Mouse (Mus musculus) hindbrain, embryonic 14.5 days (tissue): Measurements from ENCODE around the gene Zfp62. TPM values are rescaled to one million over a fixed set of nuclear protein-coding genes. Genes with fewer than 3 reads are reported as not detected.
"Not testable (repeated sequence)": the region's sequence is repeated elsewhere in the genome, so short reads cannot be mapped to it uniquely, and the experiment has no call there.

Source experiments
- ATAC-seq: fragments of 200-750 bp; cut with Nextera tagmentation; 2 replicates; pipeline ENCODE4 v1.8.0; 2017; ENCODE audit warnings: moderate number of reproducible peaks, mild to moderate bottlenecking, moderate TSS enrichment, moderate library complexity; ENCODE audit not compliant: low FRiP score
- DNase-seq: peaks from one replicate; pipeline ENCODE4 v3.0.0-alpha.2; 2015; ENCODE audit warnings: low spot score
- H3K27ac ChIP-seq: fragments of 300-500 bp; sonication (generic); 2 replicates; pipeline ENCODE4 v1.5.1; 2014; ENCODE audit warnings: mild to moderate bottlenecking, moderate library complexity
- H3K27me3 ChIP-seq: fragments of 300-500 bp; sonication (generic); 2 replicates; pipeline ENCODE4 v1.6.1; 2014; ENCODE audit warnings: mild to moderate bottlenecking, low read length, mixed read lengths; ENCODE audit not compliant: control insufficient read depth, insufficient read depth
- H3K36me3 ChIP-seq: fragments of 300-500 bp; sonication (generic); replicated peaks from 2 replicates; pipeline ENCODE4 v1.6.1; 2014; ENCODE audit not compliant: control insufficient read depth, insufficient read depth
- H3K4me1 ChIP-seq: fragments of 300-500 bp; sonication (generic); replicated peaks from 2 replicates; pipeline ENCODE4 v1.6.1; 2014; ENCODE audit warnings: antibody characterized with exemption, low read length, mixed read lengths; ENCODE audit not compliant: control insufficient read depth, insufficient read depth
- H3K4me2 ChIP-seq: fragments of 300-500 bp; sonication (generic); replicated peaks from 2 replicates; pipeline ENCODE4 v1.6.1; 2014; ENCODE audit warnings: mild to moderate bottlenecking, moderate library complexity
- H3K4me3 ChIP-seq: fragments of 300-500 bp; sonication (generic); replicated peaks from 2 replicates; pipeline ENCODE4 v1.5.1; 2014; ENCODE audit warnings: mild to moderate bottlenecking, low read length
- H3K9ac ChIP-seq: fragments of 300-500 bp; sonication (generic); 2 replicates; pipeline ENCODE4 v1.6.1; 2014
- H3K9me3 ChIP-seq: fragments of 300-500 bp; sonication (generic); 2 replicates; pipeline ENCODE4 v1.6.1; 2016; ENCODE audit warnings: low read length; ENCODE audit not compliant: control insufficient read depth
- WGBS: fragments of 180-500 bp; shearing (Covaris S2); extraction: QIAGEN DNeasy Blood & Tissue Kit; methylation state at CpG from one replicate; pipeline ENCODE4 v1.1.7; 2014; 5-methylcytosine and 5-hydroxymethylcytosine counted together
- polyA plus RNA-seq: library from polyadenylated mRNA; unstranded; fragments of >200 nt; fragmentation: Nextera tagmentation; extraction: Ambion mirVana; gene quantifications from 2 replicates; pipeline ENCODE4 v1.2.1, GENCODE M21; 2014

Zfp62 gene
- 46.8 and 48.2 TPM in 2 replicates for polyA plus RNA-seq

- Histone ChIP-seq H3K27me3 (no peaks in the 10 kb centered on the region), H3K4me1 (peaks cover 22% of the 10 kb centered on the region), H3K4me3 (peak within 1 kb of the TSS; percentile 90), H3K4me2 (peak within 1 kb of the TSS; percentile 95), H3K9me3 (no peaks in the 10 kb centered on the region), H3K36me3 (peaks cover 6% of the 10 kb centered on the region), H3K9ac (peak within 1 kb of the TSS; percentile 97), H3K27ac (peak within 1 kb of the TSS; percentile 98)
- DNase-seq (peak; percentile 93), ATAC-seq (peak; percentile 94)
- 0% methylated on average over 42 of the region's 47 CpGs for WGBS
These were observed at the start of gene Zfp62 for GRCm38 (mm10) chr11:49203129-49203768. Gene Zfp62, plus strand, starts transcription at chr11:49203292.

- Histone ChIP-seq H3K4me3 (no peak within 1 kb of the TSS), H3K27me3 (no peaks in the 10 kb centered on the region), H3K9me3 (no peaks in the 10 kb centered on the region), H3K9ac (no peak within 1 kb of the TSS), H3K4me2 (no peak within 1 kb of the TSS), H3K27ac (no peak within 1 kb of the TSS), H3K4me1 (no peaks in the 10 kb centered on the region), H3K36me3 (no peaks in the 10 kb centered on the region)
- DNase-seq (no peak), ATAC-seq (no peak)
- 89% methylated on average over 1 of the region's 1 CpGs for WGBS
These were observed 49.0 kb upstream of the Zfp62 start, which contains the start of gene Olfr1394 for GRCm38 (mm10) chr11:49154077-49154476. Gene Olfr1394, plus strand, starts transcription at chr11:49154377.

- Histone ChIP-seq H3K9ac (no peak overlapping the region), H3K9me3 (no peaks in the 10 kb centered on the region), H3K27me3 (no peaks in the 10 kb centered on the region), H3K36me3 (no peaks in the 10 kb centered on the region), H3K4me2 (no peak overlapping the region), H3K27ac (no peak overlapping the region), H3K4me3 (no peak overlapping the region), H3K4me1 (no peaks in the 10 kb centered on the region)
- WGBS = 90% methylated on average over 2 of the region's 2 CpGs
- no peak for DNase-seq
- no peak for ATAC-seq
These were observed 46.0 kb upstream of the Zfp62 start for GRCm38 (mm10) chr11:49156821-49157814.

GRCm38 (mm10) chr11:49168839-49169611, 34.1 kb upstream of the Zfp62 start:
- H3K4me2 ChIP-seq = peak overlapping the region; percentile 77
- H3K9ac ChIP-seq = peak overlapping the region; percentile 50
- H3K27ac ChIP-seq = no peak overlapping the region
- H3K4me3 ChIP-seq = peak overlapping the region; percentile 36
- peak; percentile 86 for ATAC-seq
- peak; percentile 25 for DNase-seq
- no peaks in the 10 kb centered on the region; the same call in 1 of the 2 replicates for H3K4me1 ChIP-seq
- WGBS = 6% methylated on average over 50 of the region's 50 CpGs
- H3K27me3 ChIP-seq = peaks cover 19% of the 10 kb centered on the region
- 0 out of 2 replicates have a peak, but pooled peaks cover 7% of the 10 kb centered on the region for H3K9me3 ChIP-seq
- no peaks in the 10 kb centered on the region for H3K36me3 ChIP-seq

- DNase-seq = no peak
- H3K4me3 ChIP-seq = no peak overlapping the region
- ATAC-seq = no peak
- 0 out of 2 replicates have a peak, but pooled peaks cover 7% of the 10 kb centered on the region for H3K9me3 ChIP-seq
- H3K9ac ChIP-seq = no peak overlapping the region
- H3K36me3 ChIP-seq = no peaks in the 10 kb centered on the region
- H3K27me3 ChIP-seq = peaks cover 19% of the 10 kb centered on the region
- no peak overlapping the region for H3K4me2 ChIP-seq
- WGBS = 92% methylated on average over 4 of the region's 4 CpGs
- H3K27ac ChIP-seq = no peak overlapping the region
- H3K4me1 ChIP-seq = no peaks in the 10 kb centered on the region; the same call in 1 of the 2 replicates
These were observed 32.5 kb upstream of the Zfp62 start for GRCm38 (mm10) chr11:49170576-49170975.

GRCm38 (mm10) chr11:49175345-49175744, 27.7 kb upstream of the Zfp62 start:
- no peak overlapping the region for H3K9ac ChIP-seq
- 91% methylated on average over 8 of the region's 8 CpGs for WGBS
- no peaks in the 10 kb centered on the region; the same call in 1 of the 2 replicates for H3K27me3 ChIP-seq
- H3K9me3 ChIP-seq = no peaks in the 10 kb centered on the region
- ATAC-seq (no peak), DNase-seq (no peak)
- no peak overlapping the region for H3K4me3 ChIP-seq
- H3K27ac ChIP-seq = no peak overlapping the region
- no peak overlapping the region for H3K4me2 ChIP-seq
- no peaks in the 10 kb centered on the region for H3K4me1 ChIP-seq
- H3K36me3 ChIP-seq = no peaks in the 10 kb centered on the region

- DNase-seq, ATAC-seq, H3K27me3 ChIP-seq, H3K9me3 ChIP-seq, H3K4me2 ChIP-seq, H3K36me3 ChIP-seq, H3K27ac ChIP-seq, H3K4me3 ChIP-seq, H3K4me1 ChIP-seq, H3K9ac ChIP-seq: not testable (repeated sequence)
- 82% methylated on average over 4 of the region's 4 CpGs for WGBS
These were observed 26.9 kb upstream of the Zfp62 start for GRCm38 (mm10) chr11:49176047-49176779.

- ATAC-seq = no peak
- Histone ChIP-seq H3K9ac (no peak overlapping the region), H3K27ac (no peak overlapping the region), H3K4me3 (no peak overlapping the region), H3K4me2 (no peak overlapping the region), H3K4me1 (no peaks in the 10 kb centered on the region), H3K36me3 (no peaks in the 10 kb centered on the region), H3K27me3 (no peaks in the 10 kb centered on the region), H3K9me3 (no peaks in the 10 kb centered on the region)
- no peak for DNase-seq
- WGBS = 61% methylated on average over 1 of the region's 1 CpGs
These were observed 19.9 kb upstream of the Zfp62 start for GRCm38 (mm10) chr11:49183172-49183571.
